Mouse (Mus musculus): ENCODE data around the gene Dnal1. TPM values are rescaled to one million over a fixed set of nuclear protein-coding genes. Genes with fewer than 3 reads are reported as not detected.

The Dnal1 gene
- polyA plus RNA-seq, 1 experiment from 2014 or later = 4.9 TPM

GRCm38 (mm10) chr12:84153414-84153813 is 39.2 kb downstream of the Dnal1 start:
- Histone ChIP-seq H3K9ac (no peak overlapping the region), H3K4me3 (no peak overlapping the region), H3K27ac (replicated peaks) (no peak overlapping the region), H3K4me2 (no peak overlapping the region), H3K4me1 (replicated peaks) (peaks cover 18% of the 10 kb centered on the region), H3K36me3 (peaks cover 58% of the 10 kb centered on the region), H3K27me3 (no peaks in the 10 kb centered on the region), H3K9me3 (no peaks in the 10 kb centered on the region)
- ATAC-seq (ENCODE audit: low read depth) = no peak
- 84% methylated on average over 6 of the region's 6 CpGs for WGBS

GRCm38 (mm10) chr12:84154786-84155522 is 40.8 kb downstream of the Dnal1 start:
- Histone ChIP-seq H3K27ac (replicated peaks) (no peak overlapping the region), H3K36me3 (peaks cover 73% of the 10 kb centered on the region), H3K9ac (no peak overlapping the region), H3K9me3 (no peaks in the 10 kb centered on the region), H3K4me1 (replicated peaks) (peaks cover 5% of the 10 kb centered on the region; the same call in 1 of the 2 replicates), H3K4me2 (no peak overlapping the region), H3K4me3 (no peak overlapping the region), H3K27me3 (no peaks in the 10 kb centered on the region)
- ATAC-seq (ENCODE audit: low read depth) = no peak
- 70% methylated on average over 11 of the region's 11 CpGs for whole genome bisulfite sequencing

GRCm38 (mm10) chr12:84155523-84155871 is 41.3 kb downstream of the Dnal1 start:
- 84% methylated on average over 2 of the region's 2 CpGs for WGBS

GRCm38 (mm10) chr12:84156210-84156609 is 42.0 kb downstream of the Dnal1 start:
- no peak overlapping the region for H3K4me2 ChIP-seq
- H3K27ac ChIP-seq (replicated peaks) = no peak overlapping the region
- no peak for ATAC-seq (ENCODE audit: low read depth)
- H3K27me3 ChIP-seq = no peaks in the 10 kb centered on the region
- H3K36me3 ChIP-seq = peaks cover 81% of the 10 kb centered on the region
- WGBS = 95% methylated on average over 18 of the region's 18 CpGs
- H3K4me1 ChIP-seq (replicated peaks) = no peaks in the 10 kb centered on the region; the same call in 1 of the 2 replicates
- H3K9me3 ChIP-seq = no peaks in the 10 kb centered on the region
- no peak overlapping the region for H3K9ac ChIP-seq
- no peak overlapping the region for H3K4me3 ChIP-seq

More at GRCm38 (mm10) chr12:84155523-84155871, 41.3 kb downstream of the Dnal1 start:
- no peak for ATAC-seq (ENCODE audit: low read depth)
- no peak overlapping the region for H3K4me2 ChIP-seq
- no peaks in the 10 kb centered on the region; the same call in 1 of the 2 replicates for H3K4me1 ChIP-seq (replicated peaks)
- H3K36me3 ChIP-seq = peaks cover 79% of the 10 kb centered on the region
- H3K27me3 ChIP-seq = no peaks in the 10 kb centered on the region
- no peak overlapping the region for H3K4me3 ChIP-seq
- H3K9ac ChIP-seq = no peak overlapping the region
- no peak overlapping the region for H3K27ac ChIP-seq (replicated peaks)
- no peaks in the 10 kb centered on the region for H3K9me3 ChIP-seq

GRCm38 (mm10) chr12:84158156-84158555 is 44.0 kb downstream of the Dnal1 start:
- Histone ChIP-seq H3K36me3 (peaks cover 72% of the 10 kb centered on the region), H3K4me3 (no peak overlapping the region), H3K9ac (no peak overlapping the region), H3K4me1 (replicated peaks) (no peaks in the 10 kb centered on the region), H3K4me2 (no peak overlapping the region), H3K9me3 (no peaks in the 10 kb centered on the region), H3K27me3 (no peaks in the 10 kb centered on the region), H3K27ac (replicated peaks) (no peak overlapping the region)
- 91% methylated on average over 14 of the region's 14 CpGs for WGBS
- ATAC-seq (ENCODE audit: low read depth) = no peak

- no peak for ATAC-seq (ENCODE audit: low read depth)
- H3K27me3 ChIP-seq = no peaks in the 10 kb centered on the region
- H3K27ac ChIP-seq (replicated peaks) = no peak overlapping the region
- no peak overlapping the region for H3K9ac ChIP-seq
- no peaks in the 10 kb centered on the region for H3K9me3 ChIP-seq
- H3K36me3 ChIP-seq = peaks cover 54% of the 10 kb centered on the region
- no peak overlapping the region for H3K4me3 ChIP-seq
- H3K4me2 ChIP-seq = no peak overlapping the region
- WGBS = 96% methylated on average over 8 of the region's 8 CpGs
- no peaks in the 10 kb centered on the region for H3K4me1 ChIP-seq (replicated peaks)
These were observed 46.3 kb downstream of the Dnal1 start for GRCm38 (mm10) chr12:84160491-84160890.

GRCm38 (mm10) chr12:84161116-84161515 is 47.0 kb downstream of the Dnal1 start:
- H3K4me1 ChIP-seq (replicated peaks) = no peaks in the 10 kb centered on the region
- H3K9ac ChIP-seq = no peak overlapping the region
- no peak overlapping the region for H3K27ac ChIP-seq (replicated peaks)
- H3K9me3 ChIP-seq = no peaks in the 10 kb centered on the region
- peaks cover 50% of the 10 kb centered on the region for H3K36me3 ChIP-seq
- ATAC-seq (ENCODE audit: low read depth) = no peak
- 88% methylated on average over 8 of the region's 8 CpGs for WGBS
- no peaks in the 10 kb centered on the region for H3K27me3 ChIP-seq
- H3K4me3 ChIP-seq = no peak overlapping the region
- H3K4me2 ChIP-seq = no peak overlapping the region

GRCm38 (mm10) chr12:84161616-84162433 is 47.7 kb downstream of the Dnal1 start:
- Histone ChIP-seq H3K27me3 (no peaks in the 10 kb centered on the region), H3K4me2 (no peak overlapping the region), H3K4me1 (replicated peaks) (no peaks in the 10 kb centered on the region), H3K36me3 (peaks cover 43% of the 10 kb centered on the region), H3K9me3 (no peaks in the 10 kb centered on the region), H3K4me3 (no peak overlapping the region), H3K27ac (replicated peaks) (no peak overlapping the region), H3K9ac (no peak overlapping the region)
- no peak for ATAC-seq (ENCODE audit: low read depth)
- WGBS = 78% methylated on average over 14 of the region's 14 CpGs

- Histone ChIP-seq H3K4me3 (no peak overlapping the region), H3K4me1 (replicated peaks) (no peaks in the 10 kb centered on the region), H3K27me3 (no peaks in the 10 kb centered on the region), H3K27ac (replicated peaks) (no peak overlapping the region), H3K9me3 (no peaks in the 10 kb centered on the region), H3K36me3 (peaks cover 32% of the 10 kb centered on the region), H3K4me2 (no peak overlapping the region), H3K9ac (no peak overlapping the region)
- ATAC-seq (ENCODE audit: low read depth) = no peak
- 90% methylated on average over 9 of the region's 9 CpGs for WGBS
These were observed 49.0 kb downstream of the Dnal1 start for GRCm38 (mm10) chr12:84163133-84163532.

GRCm38 (mm10) chr12:84163586-84164110 is 49.5 kb downstream of the Dnal1 start:
- Histone ChIP-seq H3K36me3 (peaks cover 26% of the 10 kb centered on the region), H3K4me3 (no peak overlapping the region), H3K27me3 (no peaks in the 10 kb centered on the region), H3K9me3 (no peaks in the 10 kb centered on the region), H3K9ac (no peak overlapping the region), H3K27ac (replicated peaks) (no peak overlapping the region), H3K4me2 (no peak overlapping the region), H3K4me1 (replicated peaks) (no peaks in the 10 kb centered on the region)
- ATAC-seq (ENCODE audit: low read depth) = no peak
- 80% methylated on average over 11 of the region's 11 CpGs for WGBS

- no peaks in the 10 kb centered on the region for H3K9me3 ChIP-seq
- no peak overlapping the region for H3K27ac ChIP-seq (replicated peaks)
- H3K4me3 ChIP-seq = no peak overlapping the region
- no peak overlapping the region for H3K4me2 ChIP-seq
- peaks cover 5% of the 10 kb centered on the region for H3K36me3 ChIP-seq
- no peaks in the 10 kb centered on the region for H3K4me1 ChIP-seq (replicated peaks)
- WGBS = 72% methylated on average over 8 of the region's 8 CpGs
- no peaks in the 10 kb centered on the region for H3K27me3 ChIP-seq
- ATAC-seq (ENCODE audit: low read depth) = no peak
- H3K9ac ChIP-seq = no peak overlapping the region
These were observed 51.6 kb downstream of the Dnal1 start for GRCm38 (mm10) chr12:84165631-84166373.

- Histone ChIP-seq H3K4me3 (no peak overlapping the region), H3K4me2 (no peak overlapping the region), H3K4me1 (replicated peaks) (peaks cover 10% of the 10 kb centered on the region), H3K27ac (replicated peaks) (no peak overlapping the region), H3K36me3 (peaks cover 29% of the 10 kb centered on the region), H3K9me3 (no peaks in the 10 kb centered on the region), H3K27me3 (no peaks in the 10 kb centered on the region), H3K9ac (no peak overlapping the region)
- WGBS = 89% methylated on average over 10 of the region's 10 CpGs
- no peak for ATAC-seq (ENCODE audit: low read depth)
These were observed 56.4 kb downstream of the Dnal1 start for GRCm38 (mm10) chr12:84170610-84171009.
